Mouse (Mus musculus) layer of hippocampus, adult 11-12 months (tissue): ENCODE measurements around the gene C2cd4b.

Source experiments
- DNase-seq: peaks from one replicate; pipeline ENCODE4 v3.0.0; 2022; ENCODE audit warnings: low spot score

C2cd4b gene

GRCm38 (mm10) chr9:67759163-67759955 lies at the start of gene C2cd4b:
C2cd4b (plus strand) TSS chr9:67759437.
- peak; percentile 46 for DNase-seq

DNA sequence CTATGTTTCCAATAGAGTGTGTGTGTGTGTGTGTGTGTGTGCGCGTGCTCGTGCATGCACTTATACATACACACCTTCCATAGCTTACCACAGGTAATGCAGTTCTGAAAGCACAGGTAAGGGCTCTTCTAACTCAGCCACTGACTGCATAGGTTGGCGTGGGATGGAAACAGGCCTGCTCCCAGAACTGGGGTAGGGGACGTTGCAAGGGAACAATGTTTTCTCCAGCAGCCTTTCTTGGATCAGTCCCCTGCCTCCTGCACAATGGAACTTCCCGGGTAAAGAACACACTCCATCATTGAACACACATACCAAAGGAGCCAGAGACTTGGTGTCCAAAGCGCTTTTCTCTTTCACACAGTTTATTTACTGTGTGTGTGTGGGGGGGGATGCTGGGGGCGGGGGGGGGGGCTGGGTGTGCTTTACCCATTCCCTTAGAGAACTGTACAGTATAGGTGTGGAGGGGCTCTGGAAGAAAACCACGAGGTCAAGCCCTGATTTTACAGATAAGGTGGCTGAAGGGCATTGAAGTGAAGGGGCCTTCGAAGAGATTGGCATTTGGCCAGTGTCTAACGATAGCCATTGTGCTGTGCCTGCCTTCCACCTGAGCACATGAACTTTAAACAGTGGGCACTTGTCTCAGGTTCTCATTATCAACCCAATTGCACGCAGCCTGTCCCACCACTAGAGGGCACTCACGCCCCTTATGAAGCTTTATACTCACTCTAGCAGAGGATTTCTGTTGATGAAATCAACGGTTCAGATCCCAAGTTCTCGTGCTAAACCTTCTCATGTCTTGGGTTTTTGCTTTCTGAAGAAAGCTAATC lies 48.0 kb upstream of the C2cd4b start:
- peak; percentile 81 for DNase-seq

DNA sequence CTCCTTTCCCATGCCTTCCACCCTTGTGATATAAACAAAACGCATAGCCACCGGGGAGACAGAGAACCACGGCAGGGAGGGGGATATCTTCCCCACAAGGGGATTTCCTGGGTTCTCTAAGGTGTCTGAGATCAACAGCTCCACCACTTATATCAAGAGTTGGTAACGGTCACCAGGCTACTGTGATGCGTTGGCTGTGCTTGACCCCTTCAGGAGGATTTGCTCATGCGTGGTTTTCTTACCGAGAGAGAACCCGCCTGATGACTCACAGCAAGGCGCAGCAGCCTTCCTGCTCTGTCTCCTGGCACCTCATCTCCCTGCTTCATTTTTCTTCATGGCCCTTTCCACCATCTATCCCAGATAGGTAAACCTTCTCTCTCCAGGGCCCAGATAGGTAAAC lies 47.1 kb upstream of the C2cd4b start:
- no peak for DNase-seq

- peak; percentile 13 for DNase-seq
Measured at GRCm38 (mm10) chr9:67717081-67717480, 42.2 kb upstream of the C2cd4b start.

DNA sequence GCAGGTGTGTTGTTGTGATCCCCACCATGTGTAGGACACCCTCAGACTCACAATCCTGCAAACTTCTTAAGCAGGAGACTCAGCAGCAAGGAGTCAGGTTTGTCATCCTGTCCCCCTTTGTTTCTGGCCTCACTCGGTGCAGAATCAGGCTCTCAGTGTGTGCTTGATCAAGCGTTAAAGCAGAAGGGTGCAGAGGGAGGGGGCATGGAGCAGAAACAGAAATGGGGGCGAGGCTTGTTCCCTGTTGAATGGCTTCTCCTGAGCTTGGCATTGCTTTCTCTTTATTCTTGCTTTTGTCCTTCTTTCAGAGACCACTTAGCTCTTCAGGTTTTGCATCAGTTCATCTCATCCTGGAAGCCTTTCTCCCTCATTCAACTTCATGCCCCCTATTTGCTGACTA lies 40.6 kb upstream of the C2cd4b start:
- DNase-seq, result no peak

DNA sequence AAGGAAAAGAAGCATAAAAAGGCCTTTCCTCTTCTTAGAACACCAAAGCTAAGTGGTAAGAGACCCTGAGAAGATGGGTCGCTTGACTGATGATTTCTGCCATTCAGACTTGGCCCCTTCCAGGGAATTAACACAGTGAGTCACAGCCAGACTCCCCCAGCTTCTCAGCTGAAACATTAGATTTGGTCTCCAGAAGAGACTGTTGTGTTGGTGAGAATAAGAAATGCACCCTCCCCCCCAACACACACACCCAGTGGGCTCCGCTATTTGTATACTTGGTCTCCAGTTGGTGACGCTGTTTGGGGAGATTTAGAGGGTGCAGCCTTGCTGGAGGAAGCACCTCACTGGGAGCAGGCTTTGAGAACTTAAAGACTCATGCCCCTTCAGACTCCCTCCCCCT lies 39.1 kb upstream of the C2cd4b start:
- DNase-seq, result no peak

- DNase-seq, result peak; percentile 30
Measured at GRCm38 (mm10) chr9:67722378-67722777, 36.9 kb upstream of the C2cd4b start.

DNA sequence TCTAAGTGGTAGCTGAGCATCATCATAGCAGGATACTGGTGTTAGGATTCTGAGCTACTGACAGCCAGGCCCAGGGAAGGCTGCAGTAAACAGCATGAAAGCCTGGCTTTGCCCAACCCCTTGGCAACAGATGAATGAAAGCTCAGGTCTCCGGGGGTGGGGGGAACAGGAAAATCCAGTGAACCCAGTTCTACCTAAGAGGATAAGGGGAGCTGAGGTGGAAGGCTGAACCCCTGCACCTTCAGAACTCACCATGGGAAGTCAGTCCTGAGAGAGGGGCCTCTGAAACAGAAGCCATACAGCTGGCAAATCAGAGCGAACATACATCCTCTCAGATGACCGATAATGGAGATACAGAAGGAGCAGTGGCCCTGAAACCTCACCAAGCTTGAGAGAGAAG lies 34.0 kb upstream of the C2cd4b start:
- DNase-seq, result no peak

- DNase-seq, result no peak
Measured at GRCm38 (mm10) chr9:67733716-67734115, 25.5 kb upstream of the C2cd4b start.

DNA sequence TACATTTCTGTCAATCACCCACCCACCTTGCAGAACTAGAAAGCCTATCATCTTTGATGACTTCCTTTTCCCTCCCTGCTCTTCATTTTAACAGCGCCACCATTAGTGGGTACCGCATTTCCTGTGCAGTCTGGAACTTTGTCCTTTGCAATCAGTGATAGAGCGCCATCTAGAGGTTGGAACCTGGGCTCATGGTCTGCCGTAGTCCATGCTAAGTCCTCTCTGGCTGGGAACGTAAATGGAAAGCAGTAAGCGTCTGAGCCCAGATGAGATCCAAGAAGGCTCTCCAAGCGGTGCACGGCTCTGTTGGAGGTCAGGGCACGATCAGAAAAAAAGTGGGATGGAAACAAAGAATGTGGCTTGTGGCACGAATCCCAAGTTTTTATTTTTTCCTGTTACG lies 23.8 kb upstream of the C2cd4b start:
- DNase-seq, result peak; percentile 54

GRCm38 (mm10) chr9:67741256-67741655 lies 18.0 kb upstream of the C2cd4b start:
- DNase-seq, result no peak

DNA sequence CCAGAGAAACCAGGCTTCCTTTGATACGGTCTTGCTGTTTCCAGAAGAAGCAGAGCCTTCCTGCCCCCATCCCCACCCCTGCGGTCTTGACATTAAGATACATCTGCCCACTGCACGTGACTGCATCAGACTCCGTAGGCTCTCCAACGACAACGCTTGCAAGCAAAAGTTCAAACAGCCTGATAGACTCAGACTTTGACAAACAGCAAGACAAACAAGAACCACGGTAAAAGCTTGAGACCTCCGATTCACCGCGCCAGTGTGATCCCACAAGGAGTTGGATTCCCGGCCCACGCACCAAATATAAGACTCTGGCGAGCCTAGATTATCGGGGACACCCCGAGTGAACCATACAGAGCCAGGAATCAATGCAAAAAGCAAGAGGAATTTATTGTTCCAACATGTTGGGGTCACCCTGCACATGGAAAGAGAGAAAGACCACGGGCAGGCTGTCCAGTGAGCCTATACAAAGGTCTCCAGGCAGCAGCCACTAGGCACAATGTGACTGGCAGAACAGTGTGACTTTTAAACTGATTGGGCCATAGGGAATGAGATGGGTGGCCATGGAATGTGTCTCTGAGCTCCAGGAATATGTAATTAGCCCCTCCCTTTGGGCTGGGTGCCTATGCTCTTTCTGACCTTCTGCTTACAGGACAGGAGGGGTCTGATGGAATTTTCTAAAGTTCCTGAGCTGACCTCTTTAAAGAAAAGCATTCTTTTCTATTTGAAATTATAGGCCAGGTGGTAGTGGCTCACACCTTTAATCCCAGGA lies 5.6 kb upstream of the C2cd4b start:
- no peak for DNase-seq

DNA sequence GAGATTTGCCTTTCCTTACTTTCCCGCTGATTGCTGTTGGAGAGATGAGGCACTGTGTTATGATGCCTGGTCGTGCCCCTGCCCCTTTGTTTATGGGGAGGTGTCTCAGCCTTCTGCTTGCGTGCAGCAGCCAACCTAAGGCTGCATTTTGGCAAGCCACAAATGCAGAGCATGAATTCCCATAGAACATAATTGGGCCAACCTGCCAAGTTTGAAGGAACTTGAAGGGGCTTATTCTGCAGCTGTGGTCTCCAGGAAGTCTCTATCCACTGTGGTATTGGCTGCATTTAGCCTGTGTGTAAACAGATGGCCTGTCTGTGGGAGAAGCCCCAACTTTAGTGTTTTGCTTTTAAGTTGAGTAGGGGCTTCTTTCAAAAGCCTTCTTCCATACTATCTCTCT lies 4.5 kb upstream of the C2cd4b start:
- no peak for DNase-seq

GRCm38 (mm10) chr9:67758686-67759085 lies 551 bp upstream of the C2cd4b start:
- peak; percentile 72 for DNase-seq

DNA sequence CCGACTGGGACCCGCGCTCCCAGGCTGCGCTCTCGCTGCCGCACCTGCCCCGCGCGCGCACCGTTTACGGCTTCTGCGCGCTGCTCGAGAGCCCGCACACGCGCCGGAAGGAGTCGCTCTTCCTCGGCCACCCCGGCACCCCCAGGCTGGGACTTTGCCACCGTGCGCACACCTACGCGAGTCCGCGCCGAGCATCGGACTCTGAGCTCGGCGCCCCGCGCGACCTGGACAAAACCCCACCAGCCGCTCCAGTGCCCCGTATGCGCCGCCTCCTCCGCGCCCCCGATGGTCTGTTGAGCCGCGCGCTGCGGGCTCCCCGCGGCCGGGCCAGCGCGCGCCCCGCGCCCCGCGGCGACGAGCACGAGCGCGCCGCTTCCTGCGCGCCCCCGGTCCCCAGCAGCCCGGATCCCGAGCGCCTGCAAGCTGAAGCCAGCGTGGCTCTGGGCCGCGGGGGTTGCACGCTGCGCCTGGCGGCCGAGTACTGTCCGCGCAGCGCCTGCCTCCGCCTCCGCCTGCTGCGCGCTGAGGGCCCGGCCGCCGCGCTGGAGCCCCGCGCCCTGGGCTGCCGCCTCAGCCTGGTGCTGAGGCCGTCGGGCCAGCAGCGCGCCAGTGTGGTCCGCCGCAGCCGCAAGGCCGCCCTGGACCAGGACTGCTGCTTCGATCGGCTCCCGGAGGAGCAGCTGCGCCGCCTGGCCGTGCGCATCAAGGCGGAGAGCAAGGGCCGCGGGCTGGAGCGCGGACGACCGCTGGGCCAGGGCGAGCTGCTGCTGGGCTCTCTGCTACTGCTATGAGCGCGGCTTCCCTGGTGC lies 923 bp downstream of the C2cd4b start:
- DNase-seq, result peak; percentile 65

- no peak for DNase-seq
Measured at GRCm38 (mm10) chr9:67760991-67761390, 1.8 kb downstream of the C2cd4b start.

- DNase-seq, result no peak
Measured at GRCm38 (mm10) chr9:67763326-67763725, 4.1 kb downstream of the C2cd4b start.

DNA sequence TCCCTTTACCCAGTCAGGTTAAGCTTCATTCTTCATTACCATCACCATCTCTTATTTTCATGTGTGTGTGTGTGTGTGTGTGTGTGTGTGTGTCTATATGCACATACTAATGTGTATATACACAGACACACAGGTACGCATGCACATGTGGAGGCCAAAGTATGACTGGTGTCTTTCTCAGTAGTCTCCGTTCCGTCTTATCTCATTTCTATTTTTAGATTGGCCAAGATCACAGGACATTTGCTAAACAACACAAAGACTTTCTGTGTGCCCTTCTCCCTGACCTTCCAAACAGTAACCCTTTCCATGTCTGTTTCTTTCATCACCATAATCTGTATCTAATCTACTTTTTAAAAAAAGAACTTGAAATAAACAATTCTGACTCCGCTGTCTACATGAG lies 7.2 kb downstream of the C2cd4b start:
- DNase-seq, result no peak

- DNase-seq, result no peak
Measured at GRCm38 (mm10) chr9:67766948-67767347, 7.7 kb downstream of the C2cd4b start.

- DNase-seq, result no peak
Measured at GRCm38 (mm10) chr9:67768843-67769242, 9.6 kb downstream of the C2cd4b start.

DNA sequence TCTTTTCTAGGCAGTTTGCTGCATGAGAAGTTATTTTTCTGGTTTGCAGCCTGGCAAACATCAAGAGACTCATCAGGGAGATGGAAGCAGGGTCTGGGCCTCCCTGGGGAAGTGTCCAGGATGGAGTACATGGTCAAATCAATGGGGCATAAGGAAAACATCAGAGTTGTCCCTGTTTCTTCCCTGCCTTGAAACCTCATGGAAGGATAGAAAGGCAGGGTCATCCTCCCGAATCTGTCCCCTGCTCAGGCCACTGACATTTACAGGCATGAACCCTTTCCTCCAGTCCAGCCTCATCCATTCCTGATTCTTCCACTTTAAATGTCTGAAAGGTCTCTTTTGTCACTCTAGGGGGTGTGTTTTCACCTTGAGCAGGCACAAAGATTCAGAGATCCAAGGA lies 10.2 kb downstream of the C2cd4b start:
- no peak for DNase-seq

DNA sequence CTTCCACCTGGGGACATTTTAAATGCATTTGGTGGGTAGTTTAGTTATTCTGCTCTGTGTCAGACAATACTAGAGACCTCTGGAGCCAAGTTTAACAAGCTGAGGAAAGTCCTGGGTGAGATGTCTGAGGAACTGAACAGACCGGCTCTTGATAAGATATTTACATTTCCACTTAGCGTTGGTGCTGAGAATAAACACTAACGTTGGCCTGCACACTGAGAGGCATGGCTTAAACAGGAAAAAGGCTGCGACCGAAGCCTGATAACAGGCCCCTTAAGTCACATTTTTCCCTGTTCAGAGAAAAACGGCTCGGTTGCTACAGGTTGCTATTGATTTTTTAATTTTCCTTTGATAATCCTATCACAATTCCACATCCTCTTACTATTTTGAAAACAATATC lies 12.1 kb downstream of the C2cd4b start:
- no peak for DNase-seq
